In the genomic region with DNA sequence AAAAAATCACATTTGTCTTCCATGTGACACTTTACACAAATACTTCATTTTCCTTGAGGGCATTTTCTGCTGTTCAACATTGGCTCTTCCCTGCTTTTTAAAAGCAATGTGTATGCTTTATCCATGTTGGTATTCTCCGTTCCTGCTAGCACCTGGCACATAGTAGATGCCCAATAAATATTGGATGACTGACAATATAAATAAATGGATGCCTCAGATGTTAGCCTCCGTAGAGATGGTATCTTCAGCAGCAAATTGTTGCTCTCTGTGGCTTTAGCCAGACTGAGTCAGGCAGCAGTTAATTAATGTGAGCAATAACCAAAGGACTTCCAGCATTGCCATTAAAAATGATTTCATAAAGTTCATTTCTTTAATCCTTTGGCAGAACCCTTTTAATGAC, we compare ENCODE assay signal across 20 mouse cellular contexts. TPM values are rescaled to one million over a fixed set of nuclear protein-coding genes. Genes with fewer than 3 reads are reported as not detected.
DNase-seq lines count a peak whose midpoint lies in the region; ATAC-seq and TF ChIP-seq lines count a peak whose summit lies in the region.
"Had no signal": no experiment of that assay in that cellular context is flagged by ENCODE, and none has a peak within 500 bp of the region (broad histone marks: within the 10 kb centered on the region; RNA-seq: fewer than 3 reads in every experiment).

No protein-coding gene starts in this region.

- no peak overlapping the region for H3K4me3 ChIP-seq in heart, adult 2 months
- no peak overlapping the region for H3K4me3 ChIP-seq in midbrain, embryonic 16.5 days (ENCODE audit: low read depth, low read length)
- no peak overlapping the region for H3K4me3 ChIP-seq in midbrain, embryonic 13.5 days (replicated peaks)
- no peak overlapping the region for H3K4me3 ChIP-seq in forebrain, postnatal 0 days (ENCODE audit: low read depth, low read length)
- H3K4me3 ChIP-seq: embryonic facial prominence, embryonic 10.5 days; erythroblast, embryonic 14.5 days; forebrain, embryonic 15.5 days; heart, embryonic 15.5 days; hindbrain, embryonic 10.5 days; intestine, embryonic 15.5 days had no signal

- intact Hi-C loops in heart, adult 2 months (cut with DNase I), result no loop called here
- intact Hi-C loops in heart, postnatal 25 days (cut with DNase I), result loop anchor here (5.0 kb wide), 1 partner anchor 223 kb away; a partner anchor contains a TSS

- H3K79me2 ChIP-seq in heart, adult 2 months (replicated peaks; ENCODE audit: control insufficient read depth, insufficient read depth, low read length), result no peaks in the 10 kb centered on the region

- no peaks in the 10 kb centered on the region for H3K9me3 ChIP-seq in midbrain, embryonic 16.5 days (replicated peaks; ENCODE audit: control insufficient read depth, low read length, poor library complexity, severe bottlenecking)
- H3K9me3 ChIP-seq in midbrain, embryonic 13.5 days, result no peaks in the 10 kb centered on the region
- H3K9me3 ChIP-seq in forebrain, postnatal 0 days (ENCODE audit: low read length), result no peaks in the 10 kb centered on the region
- H3K9me3 ChIP-seq: embryonic facial prominence, embryonic 10.5 days; forebrain, embryonic 15.5 days; heart, embryonic 15.5 days; hindbrain, embryonic 10.5 days; intestine, embryonic 15.5 days had no signal

- no peak overlapping the region for H3K4me2 ChIP-seq in midbrain, embryonic 16.5 days (ENCODE audit: low read length)
- H3K4me2 ChIP-seq in midbrain, embryonic 13.5 days (replicated peaks), result no peak overlapping the region
- H3K4me2 ChIP-seq in forebrain, postnatal 0 days (ENCODE audit: low read depth), result no peak overlapping the region
- H3K4me2 ChIP-seq: heart, embryonic 11.5 days; heart, embryonic 15.5 days; hindbrain, embryonic 14.5 days; intestine, embryonic 15.5 days had no signal

- H3K36me3 ChIP-seq in heart, adult 2 months (ENCODE audit: control insufficient read depth, insufficient read depth, low read length), result peaks cover 19% of the 10 kb centered on the region
- peaks cover 2% of the 10 kb centered on the region; the same call in 1 of the 2 replicates for H3K36me3 ChIP-seq in midbrain, embryonic 16.5 days (ENCODE audit: control insufficient read depth, insufficient read depth, low read length)
- no peaks in the 10 kb centered on the region for H3K36me3 ChIP-seq in midbrain, embryonic 13.5 days
- H3K36me3 ChIP-seq in forebrain, postnatal 0 days (ENCODE audit: insufficient read depth), result no peaks in the 10 kb centered on the region
- H3K36me3 ChIP-seq: embryonic facial prominence, embryonic 10.5 days; forebrain, embryonic 15.5 days; heart, embryonic 15.5 days; hindbrain, embryonic 10.5 days; intestine, embryonic 15.5 days had no signal

- peaks cover 12% of the 10 kb centered on the region for H3K4me1 ChIP-seq in heart, adult 2 months (ENCODE audit: control insufficient read depth, insufficient read depth, low read length)
- peaks cover 19% of the 10 kb centered on the region for H3K4me1 ChIP-seq in midbrain, embryonic 16.5 days (ENCODE audit: control insufficient read depth, insufficient read depth, low read length)
- peaks cover 21% of the 10 kb centered on the region for H3K4me1 ChIP-seq in midbrain, embryonic 13.5 days (replicated peaks)
- H3K4me1 ChIP-seq in forebrain, postnatal 0 days (ENCODE audit: insufficient read depth), result peaks cover 23% of the 10 kb centered on the region
- H3K4me1 ChIP-seq: intestine, embryonic 15.5 days had no signal

- no peak overlapping the region for H3K9ac ChIP-seq in heart, adult 2 months (ENCODE audit: low read depth, low read length)
- no peak overlapping the region for H3K9ac ChIP-seq in midbrain, embryonic 16.5 days (ENCODE audit: low read depth, low read length)
- H3K9ac ChIP-seq in midbrain, embryonic 13.5 days (replicated peaks), result no peak overlapping the region
- no peak overlapping the region for H3K9ac ChIP-seq in forebrain, postnatal 0 days
- H3K9ac ChIP-seq: forebrain, embryonic 15.5 days; heart, embryonic 15.5 days; intestine, embryonic 15.5 days had no signal

- ATAC-seq in midbrain, embryonic 16.5 days, result no peak
- no peak for ATAC-seq in midbrain, embryonic 13.5 days
- ATAC-seq in granulocyte monocyte progenitor cell, adult 5-6 weeks (replicated peaks; ENCODE audit: poor library complexity, severe bottlenecking), result no peak
- ATAC-seq in forebrain, postnatal 0 days, result no peak
- ATAC-seq: intestine, embryonic 15.5 days had no signal

- no peak for DNase-seq in heart, adult 2 months
- no peak for DNase-seq in heart, postnatal 25 days (ENCODE audit: low spot score)
- DNase-seq in fat pad, adult 2 months (ENCODE audit: extremely low read depth, low read depth, low spot score), result peak; percentile 14
- no peak for DNase-seq in forebrain, postnatal 0 days
- DNase-seq: adrenal gland, postnatal 10 days; cerebellum, adult 18-20 months; gastrocnemius, postnatal 14 days; heart, adult 18-20 months; heart, postnatal 14 days had no signal

- 79% methylated on average over 2 of the region's 2 CpGs for WGBS in heart, adult 2 months
- 71% methylated on average over 2 of the region's 2 CpGs for WGBS in midbrain, embryonic 16.5 days
- WGBS in midbrain, embryonic 13.5 days, result 86% methylated on average over 2 of the region's 2 CpGs
- WGBS in forebrain, postnatal 0 days, result 44% methylated on average over 2 of the region's 2 CpGs

- TF ChIP-seq CTCF in heart, adult 2 months (IDR thresholded peaks at IDR 0.05), result no peak
- no peak for TF ChIP-seq CTCF in forebrain, postnatal 0 days (IDR thresholded peaks at IDR 0.05; ENCODE audit: low read depth)

- H3K27me3 ChIP-seq in heart, adult 2 months (ENCODE audit: control insufficient read depth, insufficient read depth, low read length), result no peaks in the 10 kb centered on the region
- no peaks in the 10 kb centered on the region for H3K27me3 ChIP-seq in midbrain, embryonic 16.5 days (ENCODE audit: control insufficient read depth, insufficient read depth, low read depth, low read length)
- no peaks in the 10 kb centered on the region for H3K27me3 ChIP-seq in midbrain, embryonic 13.5 days
- H3K27me3 ChIP-seq in forebrain, postnatal 0 days (ENCODE audit: insufficient read depth, low read length), result no peaks in the 10 kb centered on the region
- H3K27me3 ChIP-seq: forebrain, embryonic 15.5 days; heart, embryonic 15.5 days; intestine, embryonic 15.5 days had no signal

- no peak for TF ChIP-seq EP300 in heart, adult 2 months (IDR thresholded peaks at IDR 0.05; ENCODE audit: insufficient read depth, low read depth, low read length)

- TF ChIP-seq POLR2A in heart, adult 2 months (IDR thresholded peaks at IDR 0.05; ENCODE audit: insufficient read depth, low read depth, low read length), result no peak

- H3K27ac ChIP-seq in heart, adult 2 months, result peak overlapping the region; percentile 67
- H3K27ac ChIP-seq in midbrain, embryonic 16.5 days (ENCODE audit: low read length), result 0 out of 2 replicates have a peak overlapping the region, but pooled peaks have one; percentile 33
- no peak overlapping the region for H3K27ac ChIP-seq in midbrain, embryonic 13.5 days
- H3K27ac ChIP-seq in forebrain, postnatal 0 days (ENCODE audit: low read depth, low read length), result no peak overlapping the region
- H3K27ac ChIP-seq: embryonic facial prominence, embryonic 10.5 days; hindbrain, embryonic 10.5 days; intestine, embryonic 15.5 days had no signal

RNA-seq across cellular contexts. Expression of a gene that starts 53.6 kb away (rescaled TPM):
- 10 to 100 TPM; 13.3 to 14.2 TPM for total RNA-seq in heart, adult 2 months (2021)
- polyA plus RNA-seq in heart, adult 2 months (2012; rRNA removed), result 14.2 and 24.6 TPM in 2 replicates
- 10 to 100 TPM; 10.1 to 10.6 TPM for total RNA-seq in heart, postnatal 25 days (2021)
- polyA plus RNA-seq in midbrain, embryonic 16.5 days (2015; fragmentation: Nextera tagmentation; extraction: Ambion mirVana), result 138 and 147 TPM in 2 replicates
- 66.5 and 67.7 TPM in 2 replicates for polyA plus RNA-seq in midbrain, embryonic 13.5 days (2015; fragmentation: Nextera tagmentation; extraction: Ambion mirVana)
- total RNA-seq in granulocyte monocyte progenitor cell, adult 5-6 weeks (2014; fragmentation: Nextera tagmentation), result 5.4 and 5.6 TPM in 2 replicates
- total RNA-seq in granulocyte monocyte progenitor cell, adult 5-6 weeks (2017), result 5.2 and 6.2 TPM in 2 replicates
- total RNA-seq in forebrain, postnatal 0 days (2014; rRNA removed), result 102 and 130 TPM in 2 replicates
- 51.9 and 97.5 TPM in 2 replicates for polyA plus RNA-seq in forebrain, postnatal 0 days (2015; fragmentation: Nextera tagmentation; extraction: Ambion mirVana)

Comparison
In these comparisons a context has a peak if more than half of its experiments do, and no peak if none do; other contexts are left out.
1. H3K27ac ChIP-seq: peak in heart, adult 2 months (single experiment) and midbrain, embryonic 16.5 days (single experiment); none in midbrain, embryonic 13.5 days (single experiment) and forebrain, postnatal 0 days (single experiment).